Mouse (Mus musculus) kidney, adult 2 months (tissue): Measurements from ENCODE around the gene Olfr44. TPM values are rescaled to one million over a fixed set of nuclear protein-coding genes. Genes with fewer than 3 reads are reported as not detected.

Experiments used
- DNase-seq: peaks from one replicate; pipeline ENCODE4 v3.0.0; 2021
- H3K27ac ChIP-seq: fragments of 200-500 bp; 2 replicates; pipeline ENCODE4 v1.5.1; 2012; ENCODE audit warnings: low read depth, low read length, control low read depth, inconsistent platforms; ENCODE audit not compliant: insufficient read depth
- H3K27me3 ChIP-seq: fragments of 200-500 bp; replicated peaks from 2 replicates; pipeline ENCODE4 v1.6.1; 2012; ENCODE audit warnings: mild to moderate bottlenecking, moderate library complexity, low read length, inconsistent platforms; ENCODE audit not compliant: control insufficient read depth, insufficient read depth
- H3K36me3 ChIP-seq: fragments of 200-500 bp; 2 replicates; pipeline ENCODE4 v1.6.1; 2012; ENCODE audit warnings: mild to moderate bottlenecking, moderate library complexity, low read length, inconsistent platforms; ENCODE audit not compliant: control insufficient read depth, insufficient read depth
- H3K4me1 ChIP-seq: fragments of 200-500 bp; 2 replicates; pipeline ENCODE4 v1.6.1; 2011; ENCODE audit warnings: low read length; ENCODE audit not compliant: control insufficient read depth, insufficient read depth
- H3K4me3 ChIP-seq: fragments of 200-500 bp; 2 replicates; pipeline ENCODE4 v1.5.1; 2011; ENCODE audit warnings: mild to moderate bottlenecking, low read depth, low read length, control low read depth; ENCODE audit not compliant: insufficient read depth
- CTCF ChIP-seq: fragments of 200-500 bp; conservative IDR thresholded peaks from 2 replicates; pipeline ENCODE4 v1.5.1; 2011; ENCODE audit warnings: low read depth, mild to moderate bottlenecking, control low read depth, low read length, moderate library complexity, mixed read lengths; ENCODE audit not compliant: insufficient read depth, insufficient read length
- POLR2A ChIP-seq: fragments of 200-500 bp; IDR thresholded peaks from one replicate; pipeline ENCODE4 v1.6.1; 2011; ENCODE audit warnings: low read depth, low read length, control low read depth
- WGBS: fragments of 180-500 bp; shearing (Covaris S2); methylation state at CpG from one replicate; pipeline ENCODE4 v1.1.7; 2018; 5-methylcytosine and 5-hydroxymethylcytosine counted together
- polyA plus RNA-seq: library from polyadenylated mRNA; depleted of rRNA; stranded (reverse); fragments of >200 nt; gene quantifications from 2 replicates; pipeline ENCODE4 v1.2.3, GENCODE M21; 2012; rRNA removed

The Olfr44 gene
- polyA plus RNA-seq, 1 experiment: not detected

DNA sequence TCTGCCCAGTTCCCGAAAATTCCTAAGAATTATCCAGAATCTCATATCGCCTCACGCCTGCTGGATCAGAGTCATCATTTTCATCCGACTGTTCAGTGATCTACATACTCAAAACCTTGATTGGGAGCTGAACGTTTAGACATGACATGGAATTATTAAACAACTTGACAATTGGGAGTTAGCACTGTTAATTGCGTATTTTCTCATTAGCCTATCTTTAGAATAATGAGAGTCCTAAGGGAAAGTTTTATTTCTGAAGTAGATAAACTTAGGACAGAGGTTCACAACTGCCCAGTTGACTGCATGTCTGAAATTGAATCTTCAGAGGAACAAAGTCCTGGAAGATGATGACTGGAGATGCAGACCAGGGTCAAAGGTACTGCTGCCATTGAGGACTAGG, 37.4 kb downstream of the Olfr44 start, which contains the start of gene Olfr954:
Gene Olfr954, plus strand, starts transcription at position 301 of the 400 bp plus-strand sequence.
- 83% methylated on average over 6 of the region's 6 CpGs for WGBS
- no peaks in the 10 kb centered on the region for H3K27me3 ChIP-seq
- no peak for DNase-seq
- no peaks in the 10 kb centered on the region for H3K36me3 ChIP-seq
- no peak within 1 kb of the TSS for H3K27ac ChIP-seq
- no peak within 1 kb of the TSS for H3K4me3 ChIP-seq
- no peak for TF ChIP-seq POLR2A
- no peak for TF ChIP-seq CTCF
- no peaks in the 10 kb centered on the region for H3K4me1 ChIP-seq

Other genes with a start within 250 kb of the Olfr44 start
- gene Olfr1537, start 244.0 kb downstream of the Olfr44 start, polyA plus RNA-seq: not detected in 2 replicates
- gene Olfr945, start 217.2 kb downstream of the Olfr44 start, polyA plus RNA-seq: not detected in 2 replicates
- not detected in 2 replicates for gene Olfr948, start 167.9 kb downstream of the Olfr44 start, polyA plus RNA-seq
- not detected in 2 replicates for gene Olfr951, start 106.6 kb downstream of the Olfr44 start, polyA plus RNA-seq
- not detected in 2 replicates for gene Olfr952, start 66.8 kb downstream of the Olfr44 start, polyA plus RNA-seq
- gene Olfr954, start 37.3 kb downstream of the Olfr44 start, polyA plus RNA-seq: not detected in 2 replicates
- not detected in 2 replicates for gene Olfr955, start 22.1 kb downstream of the Olfr44 start, polyA plus RNA-seq
- gene Olfr957, start 21.8 kb upstream of the Olfr44 start, polyA plus RNA-seq: not detected in 2 replicates
- gene Olfr958, start 60.1 kb upstream of the Olfr44 start, polyA plus RNA-seq: not detected in 2 replicates
- not detected in 2 replicates for gene Olfr959, start 81.6 kb upstream of the Olfr44 start, polyA plus RNA-seq
- 0.27 and 0.31 TPM in 2 replicates for gene AW551984, start 110.4 kb upstream of the Olfr44 start, polyA plus RNA-seq
- gene Olfr148, start 116.7 kb upstream of the Olfr44 start, polyA plus RNA-seq: not detected in 2 replicates
- gene Olfr960, start 127.4 kb upstream of the Olfr44 start, polyA plus RNA-seq: not detected in 2 replicates
- gene Olfr961, start 151.1 kb upstream of the Olfr44 start, polyA plus RNA-seq: not detected in 2 replicates
- gene Olfr963, start 173.2 kb upstream of the Olfr44 start, polyA plus RNA-seq: not detected in 2 replicates
- gene Olfr149, start 213.1 kb upstream of the Olfr44 start, polyA plus RNA-seq: not detected in 2 replicates
- gene Olfr965, start 217.4 kb upstream of the Olfr44 start, polyA plus RNA-seq: not detected in 2 replicates
- not detected in 2 replicates for gene Olfr150, start 237.0 kb upstream of the Olfr44 start, polyA plus RNA-seq